Mouse (Mus musculus) heart, postnatal 25 days (tissue): ENCODE data around the gene Usp45. TPM values are rescaled to one million over a fixed set of nuclear protein-coding genes. Genes with fewer than 3 reads are reported as not detected.
"Not testable (repeated sequence)": the region's sequence is repeated elsewhere in the genome, so short reads cannot be mapped to it uniquely, and the experiment has no call there.

Experiments used
- DNase-seq: peaks from one replicate; pipeline ENCODE4 v3.0.0; 2022; ENCODE audit warnings: low spot score
- intact Hi-C: fragments of 180-260 bp; cut with DNase I; formaldehyde crosslinking; loops from one replicate; pipeline ENCODE4 v1.15.1; 2025
- total RNA-seq, 2 experiments: library from RNA; stranded (reverse); gene quantifications; 2 replicates each; pipeline ENCODE4 v1.2.3; 2021

Gene Usp45
- 10 to 100 TPM; 11.3 to 14.7 TPM for total RNA-seq

GRCm38 (mm10) chr4:21766863-21767304 lies at the start of gene Usp45, which contains the start of gene Tstd3:
Gene Usp45 (plus strand): TSS chr4:21767156.
Gene Tstd3 (minus strand): TSS chr4:21767212.
- intact Hi-C loops = no loop called here
- DNase-seq = peak; percentile 47

GRCm38 (mm10) chr4:21722752-21723334 lies 44.1 kb upstream of the Usp45 start:
- DNase-seq = no peak
- intact Hi-C loops = no loop called here

- intact Hi-C loops = loop anchor here (2.0 to 5.0 kb wide), 3 partner anchors 50 to 150 kb away; partner anchors contain the start of gene Coq3
Measured at GRCm38 (mm10) chr4:21726912-21727614, 39.9 kb upstream of the Usp45 start.

GRCm38 (mm10) chr4:21727615-21728165 lies 39.3 kb upstream of the Usp45 start, which contains the start of gene Ccnc:
Gene Ccnc (plus strand): TSS chr4:21727701.
- DNase-seq = peak; percentile 86
- intact Hi-C loops = loop anchor here (2.0 to 5.0 kb wide), 4 partner anchors 41 to 150 kb away; partner anchors contain the start of gene Coq3

More at GRCm38 (mm10) chr4:21726912-21727614, 39.9 kb upstream of the Usp45 start:
- no peak for DNase-seq

GRCm38 (mm10) chr4:21739169-21739568 lies 27.8 kb upstream of the Usp45 start:
- intact Hi-C loops = no loop called here
- no peak for DNase-seq

- not testable (repeated sequence) for DNase-seq
Measured at GRCm38 (mm10) chr4:21744142-21744541, 22.8 kb upstream of the Usp45 start.

GRCm38 (mm10) chr4:21745723-21746122 lies 21.2 kb upstream of the Usp45 start:
- intact Hi-C loops = no loop called here
- no peak for DNase-seq

More at GRCm38 (mm10) chr4:21744142-21744541, 22.8 kb upstream of the Usp45 start:
- intact Hi-C loops = not testable (repeated sequence)

GRCm38 (mm10) chr4:21755123-21755789 lies 11.7 kb upstream of the Usp45 start:
- no peak for DNase-seq

GRCm38 (mm10) chr4:21758860-21759259 lies 8.1 kb upstream of the Usp45 start:
- intact Hi-C loops = no loop called here
- DNase-seq = no peak

More at GRCm38 (mm10) chr4:21755123-21755789, 11.7 kb upstream of the Usp45 start:
- intact Hi-C loops = no loop called here

- intact Hi-C loops = no loop called here
- no peak for DNase-seq
Measured at GRCm38 (mm10) chr4:21761416-21762160, 5.4 kb upstream of the Usp45 start.

GRCm38 (mm10) chr4:21763827-21764226 lies 3.1 kb upstream of the Usp45 start:
- DNase-seq = no peak

GRCm38 (mm10) chr4:21766171-21766862 lies 639 bp upstream of the Usp45 start:
- intact Hi-C loops = no loop called here
- DNase-seq = no peak

More at GRCm38 (mm10) chr4:21763827-21764226, 3.1 kb upstream of the Usp45 start:
- intact Hi-C loops = no loop called here

- no peak for DNase-seq
- intact Hi-C loops = no loop called here
Measured at GRCm38 (mm10) chr4:21771064-21771463, 4.1 kb downstream of the Usp45 start.

GRCm38 (mm10) chr4:21772306-21772705 lies 5.3 kb downstream of the Usp45 start:
- no peak for DNase-seq
- intact Hi-C loops = no loop called here

- peak; percentile 79 for DNase-seq
- intact Hi-C loops = loop anchor here (2.0 kb wide), 1 partner anchor 50 kb away; the partner anchor contains the start of gene Ccnc
Measured at GRCm38 (mm10) chr4:21776091-21776945, 9.4 kb downstream of the Usp45 start.

- DNase-seq = no peak
- intact Hi-C loops = loop anchor here (2.0 kb wide), 1 partner anchor 50 kb away; the partner anchor contains the start of gene Ccnc
Measured at GRCm38 (mm10) chr4:21776946-21777265, 9.9 kb downstream of the Usp45 start.

GRCm38 (mm10) chr4:21780816-21781726 lies 14.1 kb downstream of the Usp45 start:
- no peak for DNase-seq
- intact Hi-C loops = no loop called here
